Mouse (Mus musculus) limb, embryonic 14.5 days (tissue): ENCODE measurements at regions not wholly inside any gene's neighbourhood (a gene's known extent, or its start where the extent isn't known, plus 50 kb on each side); places are given as distances from the start of the nearest gene placed in this dataset.

Experiments
- ATAC-seq: fragments of 200-750 bp; cut with Nextera tagmentation; 2 replicates; pipeline ENCODE4 v1.8.0; 2017; ENCODE audit warnings: low read depth, moderate number of reproducible peaks, moderate TSS enrichment; ENCODE audit not compliant: low FRiP score
- DNase-seq: peaks from one replicate; pipeline ENCODE4 v3.0.0-alpha.2; 2015; ENCODE audit warnings: low spot score
- H3K27ac ChIP-seq: fragments of 300-500 bp; sonication (generic); replicated peaks from 2 replicates; pipeline ENCODE4 v1.5.1; 2014; ENCODE audit warnings: low read depth, mild to moderate bottlenecking, low read length, moderate library complexity, mixed read lengths
- H3K27me3 ChIP-seq: fragments of 300-500 bp; sonication (generic); 2 replicates; pipeline ENCODE4 v1.6.1; 2014; ENCODE audit warnings: low read length, mixed read lengths; ENCODE audit not compliant: control insufficient read depth, insufficient read depth
- H3K36me3 ChIP-seq: fragments of 300-500 bp; sonication (generic); 2 replicates; pipeline ENCODE4 v1.6.1; 2014; ENCODE audit warnings: mild to moderate bottlenecking, low read length, moderate library complexity, mixed read lengths; ENCODE audit not compliant: control insufficient read depth, insufficient read depth
- H3K4me1 ChIP-seq: fragments of 300-500 bp; sonication (generic); 2 replicates; pipeline ENCODE4 v1.6.1; 2014; ENCODE audit warnings: antibody characterized with exemption, low read length, mixed read lengths; ENCODE audit not compliant: control insufficient read depth, insufficient read depth
- H3K4me2 ChIP-seq: fragments of 300-500 bp; sonication (generic); replicated peaks from 2 replicates; pipeline ENCODE4 v1.6.1; 2014; ENCODE audit warnings: low read depth, mild to moderate bottlenecking, low read length, moderate library complexity; ENCODE audit not compliant: severe bottlenecking
- H3K4me3 ChIP-seq: fragments of 300-500 bp; sonication (generic); replicated peaks from 2 replicates; pipeline ENCODE4 v1.5.1; 2014; ENCODE audit warnings: low read length
- H3K9ac ChIP-seq: fragments of 300-500 bp; sonication (generic); 2 replicates; pipeline ENCODE4 v1.6.1; 2014; ENCODE audit warnings: mild to moderate bottlenecking, low read depth, low read length, moderate library complexity; ENCODE audit not compliant: severe bottlenecking
- H3K9me3 ChIP-seq: fragments of 300-500 bp; sonication (generic); 2 replicates; pipeline ENCODE4 v1.6.1; 2016; ENCODE audit warnings: low read length; ENCODE audit not compliant: control insufficient read depth
- POLR2A ChIP-seq: fragments of 200-500 bp; IDR thresholded peaks from 2 replicates; pipeline ENCODE4 v1.8.0; 2012; ENCODE audit warnings: inconsistent platforms, mild to moderate bottlenecking, moderate library complexity, borderline replicate concordance; ENCODE audit not compliant: insufficient read depth, insufficient read length; ENCODE audit errors: extremely low read depth
- WGBS: fragments of 180-500 bp; shearing (Covaris S2); extraction: QIAGEN DNeasy Blood & Tissue Kit; methylation state at CpG from one replicate; pipeline ENCODE4 v1.1.7; 2014; 5-methylcytosine and 5-hydroxymethylcytosine counted together

DNA sequence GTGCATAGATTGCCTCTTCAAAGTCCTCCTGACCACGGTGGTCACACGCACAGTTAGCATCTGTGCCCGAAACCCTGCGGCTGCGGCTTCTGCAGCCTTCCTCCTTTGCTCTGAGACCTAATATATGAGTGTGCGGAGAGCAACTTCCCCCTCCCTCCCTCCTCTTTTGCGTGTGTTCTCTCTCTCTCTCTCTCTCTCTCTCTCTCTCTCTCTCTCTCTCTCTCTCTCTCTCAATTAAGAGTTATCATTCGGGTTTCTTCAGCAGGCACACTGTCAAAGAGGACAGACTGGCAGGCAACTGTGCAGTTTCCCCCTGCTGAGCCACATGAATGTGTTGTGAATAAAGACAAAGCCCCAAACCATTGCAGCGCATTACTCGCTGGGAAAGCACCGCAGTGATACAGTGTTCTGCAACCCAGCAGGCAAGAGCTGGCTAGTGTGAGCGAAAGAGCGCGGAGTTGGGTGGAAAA is 900.8 kb downstream of the Mat2b start:
- H3K4me2 ChIP-seq, result peak overlapping the region; percentile 48
- no peaks in the 10 kb centered on the region for H3K9me3 ChIP-seq
- peak overlapping the region; percentile 32 for H3K9ac ChIP-seq
- H3K27ac ChIP-seq, result no peak overlapping the region
- no peak for TF ChIP-seq POLR2A
- no peaks in the 10 kb centered on the region for H3K27me3 ChIP-seq
- ATAC-seq, result peak; percentile 80; the same call in 1 of the 2 replicates
- H3K36me3 ChIP-seq, result no peaks in the 10 kb centered on the region
- peak; percentile 30 for DNase-seq
- H3K4me3 ChIP-seq, result peak overlapping the region; percentile 32
- 4% methylated on average over 14 of the region's 14 CpGs for WGBS
- H3K4me1 ChIP-seq, result no peaks in the 10 kb centered on the region

DNA sequence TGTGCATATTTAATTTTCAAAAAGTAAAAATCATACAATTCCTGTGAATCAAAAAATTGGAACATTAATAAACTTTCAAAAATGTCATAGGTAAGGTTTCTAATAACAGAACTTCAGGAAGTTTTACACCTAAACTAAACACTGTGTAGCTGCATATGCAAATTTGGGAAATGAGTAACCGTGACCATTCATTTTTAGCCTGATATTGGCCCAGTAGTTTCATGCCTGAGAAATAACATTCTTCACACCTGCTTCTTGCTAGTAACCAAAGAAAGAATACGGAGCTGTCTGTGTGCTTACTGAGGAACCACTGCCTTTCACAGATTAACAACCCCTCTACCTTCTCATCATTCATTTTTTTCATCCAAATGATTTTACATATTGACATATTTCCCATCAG is 902.9 kb downstream of the Mat2b start:
- Histone ChIP-seq H3K27ac (no peak overlapping the region), H3K9me3 (no peaks in the 10 kb centered on the region)
- ATAC-seq, result no peak

More for the DNA sequence above, 902.9 kb downstream of the Mat2b start:
- TF ChIP-seq POLR2A, result no peak
- WGBS, result 74% methylated on average over 2 of the region's 2 CpGs
- H3K4me2 ChIP-seq, result no peak overlapping the region
- H3K36me3 ChIP-seq, result no peaks in the 10 kb centered on the region
- no peak overlapping the region for H3K9ac ChIP-seq
- no peak overlapping the region for H3K4me3 ChIP-seq
- H3K4me1 ChIP-seq, result no peaks in the 10 kb centered on the region
- no peaks in the 10 kb centered on the region for H3K27me3 ChIP-seq
- no peak for DNase-seq
